Mouse (Mus musculus) kidney, adult 2 months (tissue): Measurements from ENCODE around the gene Lztfl1.

Source experiments
- CTCF ChIP-seq: fragments of 200-500 bp; conservative IDR thresholded peaks from 2 replicates; pipeline ENCODE4 v1.5.1; 2011; ENCODE audit warnings: low read depth, mild to moderate bottlenecking, control low read depth, low read length, moderate library complexity, mixed read lengths; ENCODE audit not compliant: insufficient read depth, insufficient read length
- POLR2A ChIP-seq: fragments of 200-500 bp; IDR thresholded peaks from one replicate; pipeline ENCODE4 v1.6.1; 2011; ENCODE audit warnings: low read depth, low read length, control low read depth

DNA sequence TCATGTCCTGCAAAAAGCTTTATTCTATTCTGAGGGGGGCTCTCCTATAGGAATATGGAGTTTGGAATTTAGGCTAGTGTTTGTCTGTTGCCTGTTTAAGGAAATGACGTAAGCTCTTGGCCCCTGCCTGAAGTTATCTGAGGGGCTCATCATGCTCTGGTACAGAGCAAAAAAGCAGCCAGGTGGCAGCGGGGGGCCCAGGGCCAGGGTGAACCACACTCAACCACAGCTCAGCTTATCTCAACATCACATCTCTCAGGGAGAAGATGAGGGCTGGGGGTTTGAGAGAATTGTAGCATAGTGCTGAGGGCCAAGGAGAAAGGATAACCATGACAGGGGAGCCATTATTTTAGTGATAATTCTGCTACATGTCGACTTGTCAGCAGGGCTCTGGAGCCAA is 39.3 kb upstream of the Lztfl1 start:
- TF ChIP-seq POLR2A (no peak), CTCF (no peak)
